In the genomic region with DNA sequence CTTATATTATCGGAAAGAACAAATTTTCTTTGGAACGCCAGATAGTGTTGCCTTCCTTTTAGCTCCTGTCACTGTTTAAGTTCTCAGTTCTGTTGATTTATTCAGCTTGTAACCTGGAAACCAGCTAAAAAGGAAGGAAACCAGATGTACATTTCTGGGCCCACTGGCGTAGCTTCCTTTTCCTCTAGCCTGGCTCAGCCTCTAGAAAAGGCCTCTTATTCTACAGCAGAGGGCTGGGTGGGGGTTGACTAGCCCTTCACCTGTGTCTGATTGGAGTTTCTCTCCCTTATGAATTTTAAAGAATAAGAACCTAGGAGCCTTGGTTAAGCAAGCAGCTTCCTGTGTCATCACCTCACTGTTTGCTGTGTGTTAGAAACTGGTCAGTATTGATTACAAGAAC, we compare ENCODE assay signal across 9 mouse cellular contexts.
DNase-seq lines count a peak whose midpoint lies in the region; ATAC-seq and TF ChIP-seq lines count a peak whose summit lies in the region.
"Had no signal": no experiment of that assay in that cellular context is flagged by ENCODE, and none has a peak within 500 bp of the region (broad histone marks: within the 10 kb centered on the region; RNA-seq: fewer than 3 reads in every experiment).

No protein-coding gene starts in this region.

- H3K4me2 ChIP-seq in kidney, embryonic 14.5 days (replicated peaks; ENCODE audit: low read depth, low read length): no peak overlapping the region
- peak overlapping the region; percentile 74 for H3K4me2 ChIP-seq in CH12.LX (ENCODE audit: insufficient read depth, low read depth, poor library complexity, severe bottlenecking)

- H3K27me3 ChIP-seq in kidney, embryonic 14.5 days (ENCODE audit: control insufficient read depth, insufficient read depth, low read length): no peaks in the 10 kb centered on the region
- H3K27me3 ChIP-seq in CH12.LX (replicated peaks): no peaks in the 10 kb centered on the region

- no peak overlapping the region for H3K9ac ChIP-seq in kidney, embryonic 14.5 days (ENCODE audit: low read depth, low read length)
- H3K9ac ChIP-seq in CH12.LX (ENCODE audit: insufficient read depth, low read depth): peak overlapping the region; percentile 53; the same call in 1 of the 2 replicates

- H3K4me3 ChIP-seq in kidney, embryonic 14.5 days (ENCODE audit: low read length): no peak overlapping the region
- H3K4me3 ChIP-seq in CH12.LX (replicated peaks in 1 of 3; ENCODE audit: low read depth in 2 of 3, low read length in 2 of 3, poor library complexity in 1 of 3): no peak overlapping the region

- H3K9me3 ChIP-seq in kidney, embryonic 14.5 days (ENCODE audit: control insufficient read depth, low read length): no peaks in the 10 kb centered on the region
- H3K9me3 ChIP-seq in CH12.LX (replicated peaks; ENCODE audit: low read length): no peaks in the 10 kb centered on the region

- in situ Hi-C loops in CH12.LX (cut with MboI; ENCODE audit: low pct_ligation_motif_present, low pct_unique_long_range_greater_than_20kb, low sequenced_read_pairs): no loop called here

- peak overlapping the region; percentile 8; the same call in 1 of the 2 replicates for H3K27ac ChIP-seq in kidney, embryonic 14.5 days (ENCODE audit: low read depth, low read length)
- H3K27ac ChIP-seq in CH12.LX (ENCODE audit: insufficient read depth, low read depth): no peak overlapping the region; the same call in 1 of the 2 replicates

- TF ChIP-seq CTCF in CH12.LX (conservative IDR thresholded peaks at IDR 0.05 in 1 of 2, IDR thresholded peaks at IDR 0.05 in 1 of 2; ENCODE audit: low read depth in 2 of 2, low read length in 2 of 2): no peak

- no peak for TF ChIP-seq RAD21 in CH12.LX (IDR thresholded peaks at IDR 0.05; ENCODE audit: low read depth, low read length)

- no peak for TF ChIP-seq EP300 in CH12.LX (IDR thresholded peaks at IDR 0.05; ENCODE audit: low read length)

- H3K36me3 ChIP-seq in kidney, embryonic 14.5 days (ENCODE audit: control insufficient read depth, insufficient read depth, low read length): no peaks in the 10 kb centered on the region
- no peaks in the 10 kb centered on the region for H3K36me3 ChIP-seq in CH12.LX (replicated peaks in 1 of 2; ENCODE audit: control insufficient read depth in 1 of 2, insufficient read depth in 1 of 2, low read length in 1 of 2)

- WGBS in kidney, embryonic 14.5 days: 36% methylated on average over 3 of the region's 3 CpGs

- peaks cover 60% of the 10 kb centered on the region for H3K79me2 ChIP-seq in CH12.LX (replicated peaks; ENCODE audit: control insufficient read depth, extremely low read depth, insufficient read depth, poor library complexity, severe bottlenecking)

- ATAC-seq in kidney, embryonic 14.5 days (ENCODE audit: low FRiP score, low TSS enrichment): no peak
- peak; percentile 15; the same call in 1 of the 2 replicates for ATAC-seq in common myeloid progenitor, adult 5-6 weeks (replicated peaks; ENCODE audit: low read depth, poor library complexity, severe bottlenecking)
- peak; percentile 10; the same call in 1 of the 2 replicates for ATAC-seq in megakaryocyte-erythroid progenitor cell, adult 5-6 weeks (replicated peaks; ENCODE audit: low FRiP score, low TSS enrichment, poor library complexity, severe bottlenecking)
- ATAC-seq: forebrain, embryonic 14.5 days had no signal

- dilution Hi-C loops in CH12.LX (cut with MboI; ENCODE audit: extremely low pct_ligation_motif_present, extremely low pct_unique_long_range_greater_than_20kb, low sequenced_read_pairs): no loop called here

- TF ChIP-seq POLR2A in CH12.LX (IDR thresholded peaks at IDR 0.05; ENCODE audit: low read depth, low read length): no peak

- DNase-seq in kidney, postnatal 25 days: no peak
- peak; percentile 49 for DNase-seq in CH12.LX (ENCODE audit: extremely low read depth)
- no peak for DNase-seq in cerebellum, postnatal 10 days
- DNase-seq in cerebellum, adult 8-10 months: no peak
- DNase-seq: kidney, adult 9 months had no signal

- peaks cover 7% of the 10 kb centered on the region; the same call in 1 of the 2 replicates for H3K4me1 ChIP-seq in kidney, embryonic 14.5 days (ENCODE audit: control insufficient read depth, insufficient read depth, low read length)
- peaks cover 7 to 51% of the 10 kb centered on the region in 2 experiments; a peak in 3 of 4 replicates for H3K4me1 ChIP-seq in CH12.LX (ENCODE audit: control insufficient read depth in 1 of 2, insufficient read depth in 2 of 2)

TF ChIP-seq in CH12.LX, 34 proteins besides CTCF, POLR2A, EP300 and RAD21:
- TF ChIP-seq KAT2A (IDR thresholded peaks at IDR 0.05; ENCODE audit: insufficient replicate concordance, low read length) (no peak), MXI1 (IDR thresholded peaks at IDR 0.05; ENCODE audit: low read depth, low read length) (no peak), MAFK (IDR thresholded peaks at IDR 0.05; ENCODE audit: insufficient replicate concordance, low read length) (no peak), CHD2 (IDR thresholded peaks at IDR 0.05; ENCODE audit: low read length) (no peak), ZMIZ1 (IDR thresholded peaks at IDR 0.05; ENCODE audit: low read depth, low read length) (no peak), GABPA (IDR thresholded peaks at IDR 0.05; ENCODE audit: insufficient replicate concordance, low read depth, low read length) (no peak), HCFC1 (IDR thresholded peaks at IDR 0.05; ENCODE audit: low read depth, low read length) (no peak), ELF1 (IDR thresholded peaks at IDR 0.05; ENCODE audit: low read depth, low read length) (no peak), NRF1 (IDR thresholded peaks at IDR 0.05; ENCODE audit: low read depth, low read length) (no peak), PAX5 (IDR thresholded peaks at IDR 0.05; ENCODE audit: low read length) (no peak), ETS1 (conservative IDR thresholded peaks at IDR 0.05; ENCODE audit: low read depth, low read length) (no peak), USF2 (conservative IDR thresholded peaks at IDR 0.05; ENCODE audit: low read depth, low read length) (no peak), TCF12 (IDR thresholded peaks at IDR 0.05; ENCODE audit: low read depth, low read length) (no peak), CHD1 (IDR thresholded peaks at IDR 0.05; ENCODE audit: low read depth, low read length) (no peak), E2F4 (IDR thresholded peaks at IDR 0.05; ENCODE audit: insufficient replicate concordance, low read depth, low read length) (no peak)
